Mouse (Mus musculus): ENCODE measurements around the gene Elovl7. TPM values are rescaled to one million over a fixed set of nuclear protein-coding genes. Genes with fewer than 3 reads are reported as not detected.

Gene Elovl7
- 2.0 and 2.5 TPM in 2 replicates for polyA plus RNA-seq (2015; fragmentation: Nextera tagmentation; extraction: Ambion mirVana)

DNA sequence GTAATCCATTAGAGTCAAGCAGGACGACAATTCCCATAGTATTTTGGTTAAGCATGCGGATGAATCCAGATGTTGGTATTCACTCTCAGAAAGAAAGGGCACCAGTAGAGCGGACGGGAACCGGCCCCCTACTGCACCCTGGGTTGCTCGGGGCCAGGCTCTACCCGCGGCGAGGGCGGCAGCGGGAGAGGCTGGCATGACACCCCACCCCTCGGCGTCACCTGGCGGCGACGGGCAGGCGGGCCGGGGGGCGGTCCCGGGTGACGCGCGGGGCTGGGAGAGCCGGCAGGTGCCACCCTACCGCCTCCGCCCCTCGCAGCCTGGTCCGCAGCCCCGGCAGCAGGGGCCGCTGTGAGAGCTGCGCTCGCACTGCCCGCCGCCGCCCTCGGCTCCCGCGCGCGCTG is at the start of gene Elovl7:
Gene Elovl7, plus strand, starts transcription at position 324 of the 404 bp plus-strand sequence.
- WGBS (ENCODE audit: insufficient replicate concordance), result under 1% methylated on average over 37 of the region's 40 CpGs
- peak; percentile 94 for ATAC-seq (ENCODE audit: low read depth)
- peak within 1 kb of the TSS; percentile 66 for H3K4me3 ChIP-seq (ENCODE audit: low read depth, low read length)
- peaks cover 29% of the 10 kb centered on the region for H3K27me3 ChIP-seq (ENCODE audit: control insufficient read depth, insufficient read depth, low read depth, low read length)
- H3K4me1 ChIP-seq (ENCODE audit: control insufficient read depth, low read depth, low read length), result no peaks in the 10 kb centered on the region; the same call in 1 of the 2 replicates
- H3K9me3 ChIP-seq (replicated peaks; ENCODE audit: control insufficient read depth, low read length), result no peaks in the 10 kb centered on the region
- no peak within 1 kb of the TSS for H3K27ac ChIP-seq (ENCODE audit: low read length)
- peak within 1 kb of the TSS; percentile 84 for H3K4me2 ChIP-seq (ENCODE audit: low read depth, low read length)
- peak within 1 kb of the TSS; percentile 59 for H3K9ac ChIP-seq (ENCODE audit: low read depth, low read length)
- H3K36me3 ChIP-seq (ENCODE audit: control insufficient read depth, insufficient read depth), result no peaks in the 10 kb centered on the region

- Histone ChIP-seq H3K4me2 (ENCODE audit: low read depth, low read length) (no peak overlapping the region), H3K36me3 (ENCODE audit: control insufficient read depth, insufficient read depth) (no peaks in the 10 kb centered on the region), H3K4me3 (ENCODE audit: low read depth, low read length) (no peak overlapping the region), H3K27ac (ENCODE audit: low read length) (no peak overlapping the region), H3K4me1 (ENCODE audit: control insufficient read depth, low read depth, low read length) (peaks cover 3% of the 10 kb centered on the region), H3K9me3 (replicated peaks; ENCODE audit: control insufficient read depth, low read length) (no peaks in the 10 kb centered on the region), H3K27me3 (ENCODE audit: control insufficient read depth, insufficient read depth, low read depth, low read length) (no peaks in the 10 kb centered on the region), H3K9ac (ENCODE audit: low read depth, low read length) (no peak overlapping the region)
- 82% methylated on average over 3 of the region's 3 CpGs for WGBS (ENCODE audit: insufficient replicate concordance)
- no peak for ATAC-seq (ENCODE audit: low read depth)
These were observed 49.6 kb upstream of the Elovl7 start for GRCm38 (mm10) chr13:108164621-108165020.

DNA sequence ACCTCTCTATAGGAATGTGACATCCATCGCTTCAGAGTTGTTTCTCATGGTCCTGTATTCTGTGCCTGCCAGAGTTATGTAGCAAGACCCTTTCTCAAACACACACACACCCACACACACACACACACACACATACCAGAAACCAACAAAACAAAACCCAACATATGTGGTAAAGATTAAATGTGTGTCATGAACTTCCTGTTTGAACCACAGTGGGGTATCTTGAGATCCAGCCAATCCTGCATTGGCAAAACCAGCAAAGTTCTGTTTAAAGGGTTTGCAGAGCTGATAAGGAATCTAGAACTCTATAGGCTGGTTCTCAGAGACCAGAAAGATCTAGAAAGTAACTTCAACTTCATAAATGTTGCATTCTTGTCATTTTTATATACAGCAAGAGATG is 44.2 kb upstream of the Elovl7 start:
- no peaks in the 10 kb centered on the region for H3K9me3 ChIP-seq (replicated peaks; ENCODE audit: control insufficient read depth, low read length)
- no peaks in the 10 kb centered on the region for H3K4me1 ChIP-seq (ENCODE audit: control insufficient read depth, low read depth, low read length)
- ATAC-seq (ENCODE audit: low read depth), result no peak
- no peak overlapping the region for H3K4me2 ChIP-seq (ENCODE audit: low read depth, low read length)
- 80% methylated on average over 1 of the region's 1 CpGs for WGBS (ENCODE audit: insufficient replicate concordance)
- no peak overlapping the region for H3K27ac ChIP-seq (ENCODE audit: low read length)
- H3K4me3 ChIP-seq (ENCODE audit: low read depth, low read length), result no peak overlapping the region
- H3K27me3 ChIP-seq (ENCODE audit: control insufficient read depth, insufficient read depth, low read depth, low read length), result no peaks in the 10 kb centered on the region
- no peak overlapping the region for H3K9ac ChIP-seq (ENCODE audit: low read depth, low read length)
- H3K36me3 ChIP-seq (ENCODE audit: control insufficient read depth, insufficient read depth), result peaks cover 3% of the 10 kb centered on the region

- peaks cover 3% of the 10 kb centered on the region for H3K36me3 ChIP-seq (ENCODE audit: control insufficient read depth, insufficient read depth)
- H3K27ac ChIP-seq (ENCODE audit: low read length), result no peak overlapping the region
- H3K9me3 ChIP-seq (replicated peaks; ENCODE audit: control insufficient read depth, low read length), result no peaks in the 10 kb centered on the region
- H3K4me2 ChIP-seq (ENCODE audit: low read depth, low read length), result no peak overlapping the region
- no peak for ATAC-seq (ENCODE audit: low read depth)
- H3K4me1 ChIP-seq (ENCODE audit: control insufficient read depth, low read depth, low read length), result no peaks in the 10 kb centered on the region
- H3K27me3 ChIP-seq (ENCODE audit: control insufficient read depth, insufficient read depth, low read depth, low read length), result no peaks in the 10 kb centered on the region
- H3K4me3 ChIP-seq (ENCODE audit: low read depth, low read length), result no peak overlapping the region
- H3K9ac ChIP-seq (ENCODE audit: low read depth, low read length), result no peak overlapping the region
- 69% methylated on average over 8 of the region's 8 CpGs for WGBS (ENCODE audit: insufficient replicate concordance)
These were observed 43.7 kb upstream of the Elovl7 start for GRCm38 (mm10) chr13:108170511-108170910.

DNA sequence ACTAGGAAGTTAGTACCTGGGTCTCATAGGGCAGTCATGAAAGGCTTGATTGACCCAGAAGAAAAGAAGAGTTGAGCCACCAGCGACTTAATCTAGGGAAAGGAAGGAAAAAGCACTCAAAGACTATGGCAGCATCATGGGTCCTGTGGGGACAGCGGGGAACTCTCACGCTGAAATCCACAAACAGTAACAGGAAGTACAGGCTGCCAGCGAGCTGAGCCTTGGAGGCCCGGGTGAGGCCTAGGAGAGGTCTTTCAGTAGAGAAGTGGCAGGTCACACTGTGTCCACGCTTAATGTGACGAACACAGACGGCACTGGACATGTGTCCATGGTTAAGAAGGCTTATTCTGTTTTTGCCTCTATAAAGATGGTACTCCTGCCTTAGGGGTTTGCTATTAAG is 34.6 kb upstream of the Elovl7 start:
- Histone ChIP-seq H3K36me3 (ENCODE audit: control insufficient read depth, insufficient read depth) (no peaks in the 10 kb centered on the region; the same call in 1 of the 2 replicates), H3K4me3 (ENCODE audit: low read depth, low read length) (no peak overlapping the region), H3K9me3 (replicated peaks; ENCODE audit: control insufficient read depth, low read length) (no peaks in the 10 kb centered on the region), H3K4me2 (ENCODE audit: low read depth, low read length) (no peak overlapping the region), H3K27ac (ENCODE audit: low read length) (no peak overlapping the region), H3K4me1 (ENCODE audit: control insufficient read depth, low read depth, low read length) (no peaks in the 10 kb centered on the region), H3K9ac (ENCODE audit: low read depth, low read length) (no peak overlapping the region), H3K27me3 (ENCODE audit: control insufficient read depth, insufficient read depth, low read depth, low read length) (no peaks in the 10 kb centered on the region)
- 47% methylated on average over 8 of the region's 8 CpGs for WGBS (ENCODE audit: insufficient replicate concordance)
- no peak for ATAC-seq (ENCODE audit: low read depth)

DNA sequence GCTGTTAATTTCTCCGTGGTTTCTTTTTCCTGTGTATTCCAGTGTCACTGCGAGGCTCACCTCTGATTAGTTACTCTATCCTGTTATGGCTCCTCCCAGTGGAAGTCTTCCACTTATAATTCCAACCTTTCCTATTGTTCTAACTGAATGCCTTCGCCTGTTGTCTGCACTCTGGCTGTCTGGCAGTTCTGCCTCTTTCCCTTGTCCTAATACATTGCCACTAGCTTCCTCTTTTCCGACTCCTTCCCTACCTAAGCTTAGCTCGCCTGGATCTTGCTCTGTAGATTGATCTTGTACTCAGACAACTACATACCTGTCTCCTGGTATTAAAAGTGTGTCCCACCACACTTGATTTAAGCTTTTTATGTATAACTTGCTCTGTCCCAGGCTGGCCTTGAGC is 33.4 kb upstream of the Elovl7 start:
- no peaks in the 10 kb centered on the region for H3K27me3 ChIP-seq (ENCODE audit: control insufficient read depth, insufficient read depth, low read depth, low read length)
- WGBS (ENCODE audit: insufficient replicate concordance), result 44% methylated on average over 5 of the region's 5 CpGs
- H3K9me3 ChIP-seq (replicated peaks; ENCODE audit: control insufficient read depth, low read length), result no peaks in the 10 kb centered on the region
- no peak for ATAC-seq (ENCODE audit: low read depth)
- H3K4me3 ChIP-seq (ENCODE audit: low read depth, low read length), result no peak overlapping the region
- H3K9ac ChIP-seq (ENCODE audit: low read depth, low read length), result no peak overlapping the region
- peaks cover 6% of the 10 kb centered on the region for H3K36me3 ChIP-seq (ENCODE audit: control insufficient read depth, insufficient read depth)
- H3K27ac ChIP-seq (ENCODE audit: low read length), result no peak overlapping the region
- H3K4me1 ChIP-seq (ENCODE audit: control insufficient read depth, low read depth, low read length), result no peaks in the 10 kb centered on the region
- no peak overlapping the region for H3K4me2 ChIP-seq (ENCODE audit: low read depth, low read length)

- no peaks in the 10 kb centered on the region for H3K9me3 ChIP-seq (replicated peaks; ENCODE audit: control insufficient read depth, low read length)
- no peak overlapping the region for H3K9ac ChIP-seq (ENCODE audit: low read depth, low read length)
- no peak for ATAC-seq (ENCODE audit: low read depth)
- H3K27me3 ChIP-seq (ENCODE audit: control insufficient read depth, insufficient read depth, low read depth, low read length), result no peaks in the 10 kb centered on the region
- H3K27ac ChIP-seq (ENCODE audit: low read length), result no peak overlapping the region
- H3K36me3 ChIP-seq (ENCODE audit: control insufficient read depth, insufficient read depth), result peaks cover 6% of the 10 kb centered on the region
- no peaks in the 10 kb centered on the region for H3K4me1 ChIP-seq (ENCODE audit: control insufficient read depth, low read depth, low read length)
- H3K4me3 ChIP-seq (ENCODE audit: low read depth, low read length), result no peak overlapping the region
- no peak overlapping the region for H3K4me2 ChIP-seq (ENCODE audit: low read depth, low read length)
These were observed 29.4 kb upstream of the Elovl7 start for GRCm38 (mm10) chr13:108184743-108185255.

GRCm38 (mm10) chr13:108185530-108185929 is 28.7 kb upstream of the Elovl7 start:
- Histone ChIP-seq H3K9ac (ENCODE audit: low read depth, low read length) (no peak overlapping the region), H3K27me3 (ENCODE audit: control insufficient read depth, insufficient read depth, low read depth, low read length) (no peaks in the 10 kb centered on the region), H3K9me3 (replicated peaks; ENCODE audit: control insufficient read depth, low read length) (no peaks in the 10 kb centered on the region), H3K36me3 (ENCODE audit: control insufficient read depth, insufficient read depth) (peaks cover 6% of the 10 kb centered on the region), H3K4me1 (ENCODE audit: control insufficient read depth, low read depth, low read length) (no peaks in the 10 kb centered on the region), H3K27ac (ENCODE audit: low read length) (no peak overlapping the region), H3K4me3 (ENCODE audit: low read depth, low read length) (no peak overlapping the region), H3K4me2 (ENCODE audit: low read depth, low read length) (no peak overlapping the region)
- ATAC-seq (ENCODE audit: low read depth), result no peak
- 70% methylated on average over 3 of the region's 3 CpGs for WGBS (ENCODE audit: insufficient replicate concordance)

GRCm38 (mm10) chr13:108187994-108188393 is 26.2 kb upstream of the Elovl7 start:
- Histone ChIP-seq H3K9me3 (replicated peaks; ENCODE audit: control insufficient read depth, low read length) (no peaks in the 10 kb centered on the region), H3K27me3 (ENCODE audit: control insufficient read depth, insufficient read depth, low read depth, low read length) (no peaks in the 10 kb centered on the region), H3K4me3 (ENCODE audit: low read depth, low read length) (no peak overlapping the region), H3K36me3 (ENCODE audit: control insufficient read depth, insufficient read depth) (peaks cover 6% of the 10 kb centered on the region), H3K9ac (ENCODE audit: low read depth, low read length) (no peak overlapping the region), H3K4me2 (ENCODE audit: low read depth, low read length) (no peak overlapping the region), H3K4me1 (ENCODE audit: control insufficient read depth, low read depth, low read length) (no peaks in the 10 kb centered on the region), H3K27ac (ENCODE audit: low read length) (no peak overlapping the region)
- no peak for ATAC-seq (ENCODE audit: low read depth)
- 70% methylated on average over 4 of the region's 4 CpGs for WGBS (ENCODE audit: insufficient replicate concordance)

Measured in liver, embryonic 16.5 days (tissue).